Mouse (Mus musculus): ENCODE data around the gene Htra3. TPM values are rescaled to one million over a fixed set of nuclear protein-coding genes. Genes with fewer than 3 reads are reported as not detected.
A peak's percentile ranks its signal among the peaks of the same experiment; 100 is the strongest.

The Htra3 gene
- polyA plus RNA-seq, 1 experiment from 2014 or later, result 17.2 TPM

- H3K4me3 ChIP-seq (ENCODE audit: low read length), result no peak overlapping the region
- no peak overlapping the region for H3K4me2 ChIP-seq (ENCODE audit: low read depth, low read length)
- no peak overlapping the region for H3K9ac ChIP-seq (ENCODE audit: low read length)
- ATAC-seq (replicated peaks; ENCODE audit: extremely low read depth, insufficient read depth, low FRiP score), result no peak
- no peaks in the 10 kb centered on the region for H3K9me3 ChIP-seq (replicated peaks; ENCODE audit: control insufficient read depth, low read length)
- no peak overlapping the region; the same call in 1 of the 2 replicates for H3K27ac ChIP-seq (ENCODE audit: low read length)
- peaks cover 50% of the 10 kb centered on the region for H3K4me1 ChIP-seq (ENCODE audit: control insufficient read depth, insufficient read depth, low read length)
- no peaks in the 10 kb centered on the region for H3K36me3 ChIP-seq (ENCODE audit: control insufficient read depth, insufficient read depth)
- H3K27me3 ChIP-seq (ENCODE audit: control insufficient read depth, insufficient read depth, low read length), result no peaks in the 10 kb centered on the region
- 53% methylated on average over 2 of the region's 2 CpGs for WGBS
These were observed 9.3 kb upstream of the Htra3 start for GRCm38 (mm10) chr5:35688851-35689250.

GRCm38 (mm10) chr5:35687098-35687497, 7.5 kb upstream of the Htra3 start:
- WGBS, result 27% methylated on average over 5 of the region's 5 CpGs
- no peaks in the 10 kb centered on the region for H3K9me3 ChIP-seq (replicated peaks; ENCODE audit: control insufficient read depth, low read length)
- H3K36me3 ChIP-seq (ENCODE audit: control insufficient read depth, insufficient read depth), result no peaks in the 10 kb centered on the region
- no peak overlapping the region for H3K4me3 ChIP-seq (ENCODE audit: low read length)
- H3K27me3 ChIP-seq (ENCODE audit: control insufficient read depth, insufficient read depth, low read length), result no peaks in the 10 kb centered on the region
- H3K4me2 ChIP-seq (ENCODE audit: low read depth, low read length), result no peak overlapping the region
- H3K9ac ChIP-seq (ENCODE audit: low read length), result peak overlapping the region; percentile 27; the same call in 1 of the 2 replicates
- peak; percentile 82 for ATAC-seq (replicated peaks; ENCODE audit: extremely low read depth, insufficient read depth, low FRiP score)
- 0 out of 2 replicates have a peak overlapping the region, but pooled peaks have one; percentile 46 for H3K27ac ChIP-seq (ENCODE audit: low read length)
- peaks cover 49% of the 10 kb centered on the region for H3K4me1 ChIP-seq (ENCODE audit: control insufficient read depth, insufficient read depth, low read length)

- no peak overlapping the region for H3K9ac ChIP-seq (ENCODE audit: low read length)
- H3K4me2 ChIP-seq (ENCODE audit: low read depth, low read length), result no peak overlapping the region
- no peak for ATAC-seq (replicated peaks; ENCODE audit: extremely low read depth, insufficient read depth, low FRiP score)
- no peak overlapping the region for H3K4me3 ChIP-seq (ENCODE audit: low read length)
- no peaks in the 10 kb centered on the region for H3K9me3 ChIP-seq (replicated peaks; ENCODE audit: control insufficient read depth, low read length)
- no peaks in the 10 kb centered on the region for H3K27me3 ChIP-seq (ENCODE audit: control insufficient read depth, insufficient read depth, low read length)
- H3K36me3 ChIP-seq (ENCODE audit: control insufficient read depth, insufficient read depth), result no peaks in the 10 kb centered on the region
- WGBS, result 71% methylated on average over 4 of the region's 4 CpGs
- peaks cover 42% of the 10 kb centered on the region for H3K4me1 ChIP-seq (ENCODE audit: control insufficient read depth, insufficient read depth, low read length)
- no peak overlapping the region for H3K27ac ChIP-seq (ENCODE audit: low read length)
These were observed 6.8 kb upstream of the Htra3 start for GRCm38 (mm10) chr5:35686336-35686735.

- Histone ChIP-seq H3K27me3 (ENCODE audit: control insufficient read depth, insufficient read depth, low read length) (peaks cover 4% of the 10 kb centered on the region), H3K9me3 (replicated peaks; ENCODE audit: control insufficient read depth, low read length) (no peaks in the 10 kb centered on the region), H3K27ac (ENCODE audit: low read length) (no peak overlapping the region), H3K4me2 (ENCODE audit: low read depth, low read length) (no peak overlapping the region), H3K36me3 (ENCODE audit: control insufficient read depth, insufficient read depth) (no peaks in the 10 kb centered on the region), H3K9ac (ENCODE audit: low read length) (no peak overlapping the region), H3K4me1 (ENCODE audit: control insufficient read depth, insufficient read depth, low read length) (peaks cover 31% of the 10 kb centered on the region), H3K4me3 (ENCODE audit: low read length) (no peak overlapping the region)
- 56% methylated on average over 3 of the region's 3 CpGs for WGBS
- ATAC-seq (replicated peaks; ENCODE audit: extremely low read depth, insufficient read depth, low FRiP score), result no peak
These were observed 5.5 kb upstream of the Htra3 start for GRCm38 (mm10) chr5:35685079-35685478.

- H3K9me3 ChIP-seq (replicated peaks; ENCODE audit: control insufficient read depth, low read length), result no peaks in the 10 kb centered on the region
- ATAC-seq (replicated peaks; ENCODE audit: extremely low read depth, insufficient read depth, low FRiP score), result no peak
- H3K4me1 ChIP-seq (ENCODE audit: control insufficient read depth, insufficient read depth, low read length), result peaks cover 8% of the 10 kb centered on the region
- H3K36me3 ChIP-seq (ENCODE audit: control insufficient read depth, insufficient read depth), result no peaks in the 10 kb centered on the region
- no peak overlapping the region for H3K4me2 ChIP-seq (ENCODE audit: low read depth, low read length)
- H3K27me3 ChIP-seq (ENCODE audit: control insufficient read depth, insufficient read depth, low read length), result peaks cover 32% of the 10 kb centered on the region
- no peak overlapping the region for H3K4me3 ChIP-seq (ENCODE audit: low read length)
- WGBS, result 73% methylated on average over 2 of the region's 2 CpGs
- no peak overlapping the region for H3K27ac ChIP-seq (ENCODE audit: low read length)
- no peak overlapping the region for H3K9ac ChIP-seq (ENCODE audit: low read length)
These were observed 1.4 kb upstream of the Htra3 start for GRCm38 (mm10) chr5:35680958-35681357.

GRCm38 (mm10) chr5:35676964-35677363, 2.6 kb downstream of the Htra3 start:
- ATAC-seq (replicated peaks; ENCODE audit: extremely low read depth, insufficient read depth, low FRiP score), result no peak
- Histone ChIP-seq H3K9me3 (replicated peaks; ENCODE audit: control insufficient read depth, low read length) (no peaks in the 10 kb centered on the region), H3K27me3 (ENCODE audit: control insufficient read depth, insufficient read depth, low read length) (peaks cover 32% of the 10 kb centered on the region), H3K27ac (ENCODE audit: low read length) (no peak overlapping the region), H3K9ac (ENCODE audit: low read length) (no peak overlapping the region), H3K4me3 (ENCODE audit: low read length) (no peak overlapping the region), H3K36me3 (ENCODE audit: control insufficient read depth, insufficient read depth) (no peaks in the 10 kb centered on the region), H3K4me2 (ENCODE audit: low read depth, low read length) (no peak overlapping the region), H3K4me1 (ENCODE audit: control insufficient read depth, insufficient read depth, low read length) (peaks cover 34% of the 10 kb centered on the region)
- 88% methylated on average over 7 of the region's 7 CpGs for WGBS

GRCm38 (mm10) chr5:35674081-35674555, 5.5 kb downstream of the Htra3 start:
- no peaks in the 10 kb centered on the region for H3K9me3 ChIP-seq (replicated peaks; ENCODE audit: control insufficient read depth, low read length)
- no peaks in the 10 kb centered on the region for H3K36me3 ChIP-seq (ENCODE audit: control insufficient read depth, insufficient read depth)
- H3K9ac ChIP-seq (ENCODE audit: low read length), result no peak overlapping the region
- peak; percentile 71 for ATAC-seq (replicated peaks; ENCODE audit: extremely low read depth, insufficient read depth, low FRiP score)
- WGBS, result 10% methylated on average over 4 of the region's 4 CpGs
- H3K4me2 ChIP-seq (ENCODE audit: low read depth, low read length), result no peak overlapping the region
- no peak overlapping the region for H3K4me3 ChIP-seq (ENCODE audit: low read length)
- peaks cover 52% of the 10 kb centered on the region for H3K4me1 ChIP-seq (ENCODE audit: control insufficient read depth, insufficient read depth, low read length)
- peaks cover 19% of the 10 kb centered on the region for H3K27me3 ChIP-seq (ENCODE audit: control insufficient read depth, insufficient read depth, low read length)
- H3K27ac ChIP-seq (ENCODE audit: low read length), result peak overlapping the region; percentile 74

GRCm38 (mm10) chr5:35673086-35673485, 6.5 kb downstream of the Htra3 start:
- no peak overlapping the region for H3K4me3 ChIP-seq (ENCODE audit: low read length)
- ATAC-seq (replicated peaks; ENCODE audit: extremely low read depth, insufficient read depth, low FRiP score), result peak; percentile 53

GRCm38 (mm10) chr5:35672581-35672980, 7.0 kb downstream of the Htra3 start:
- Histone ChIP-seq H3K27ac (ENCODE audit: low read length) (peak overlapping the region; percentile 74), H3K4me2 (ENCODE audit: low read depth, low read length) (no peak overlapping the region), H3K27me3 (ENCODE audit: control insufficient read depth, insufficient read depth, low read length) (peaks cover 6% of the 10 kb centered on the region), H3K4me3 (ENCODE audit: low read length) (no peak overlapping the region), H3K36me3 (ENCODE audit: control insufficient read depth, insufficient read depth) (no peaks in the 10 kb centered on the region), H3K9ac (ENCODE audit: low read length) (peak overlapping the region; percentile 48), H3K9me3 (replicated peaks; ENCODE audit: control insufficient read depth, low read length) (no peaks in the 10 kb centered on the region), H3K4me1 (ENCODE audit: control insufficient read depth, insufficient read depth, low read length) (peaks cover 49% of the 10 kb centered on the region)
- WGBS, result 71% methylated on average over 1 of the region's 1 CpGs
- ATAC-seq (replicated peaks; ENCODE audit: extremely low read depth, insufficient read depth, low FRiP score), result no peak

More at GRCm38 (mm10) chr5:35673086-35673485, 6.5 kb downstream of the Htra3 start:
- Histone ChIP-seq H3K27ac (ENCODE audit: low read length) (peak overlapping the region; percentile 74), H3K9me3 (replicated peaks; ENCODE audit: control insufficient read depth, low read length) (no peaks in the 10 kb centered on the region), H3K36me3 (ENCODE audit: control insufficient read depth, insufficient read depth) (no peaks in the 10 kb centered on the region), H3K27me3 (ENCODE audit: control insufficient read depth, insufficient read depth, low read length) (peaks cover 9% of the 10 kb centered on the region), H3K4me2 (ENCODE audit: low read depth, low read length) (no peak overlapping the region), H3K9ac (ENCODE audit: low read length) (peak overlapping the region; percentile 48; the same call in 1 of the 2 replicates), H3K4me1 (ENCODE audit: control insufficient read depth, insufficient read depth, low read length) (peaks cover 49% of the 10 kb centered on the region)
- WGBS, result 38% methylated on average over 7 of the region's 7 CpGs

Measured in heart, embryonic 16.5 days (tissue).